Mouse (Mus musculus) thymus, postnatal 36 days (tissue): ENCODE data around the gene Rnf44.

Experiments
- DNase-seq, 2 experiments: peaks; one replicate each; pipeline ENCODE4 v3.0.0; 2022; ENCODE audit warnings: mixed read lengths in 2 of 2

Rnf44 gene

GRCm38 (mm10) chr13:54693558-54694347, at the start of gene Rnf44:
Gene Rnf44 (minus strand): TSS chr13:54693907.
- DNase-seq: peak; percentile 98 to 99

DNA sequence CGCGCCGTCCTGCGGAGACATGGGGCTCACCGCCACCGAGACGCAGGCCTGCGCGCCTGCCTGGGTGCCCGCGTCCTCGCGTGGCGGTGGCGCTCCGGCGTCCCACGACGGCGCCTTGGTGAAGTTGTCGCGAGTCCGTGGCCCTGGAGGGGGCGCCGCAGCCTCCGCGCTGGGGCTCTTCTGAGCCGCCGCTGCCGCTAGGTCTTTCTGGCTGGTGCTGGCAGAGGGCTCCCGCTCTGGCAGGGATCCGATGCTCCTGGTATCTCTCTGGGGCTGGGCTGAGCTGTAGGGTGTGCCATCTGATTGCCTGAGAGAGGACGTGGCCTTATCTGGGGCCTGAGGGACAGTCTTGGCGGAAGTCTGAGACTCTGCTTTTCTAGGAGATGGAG, 44.5 kb upstream of the Rnf44 start:
- no peak for DNase-seq

DNA sequence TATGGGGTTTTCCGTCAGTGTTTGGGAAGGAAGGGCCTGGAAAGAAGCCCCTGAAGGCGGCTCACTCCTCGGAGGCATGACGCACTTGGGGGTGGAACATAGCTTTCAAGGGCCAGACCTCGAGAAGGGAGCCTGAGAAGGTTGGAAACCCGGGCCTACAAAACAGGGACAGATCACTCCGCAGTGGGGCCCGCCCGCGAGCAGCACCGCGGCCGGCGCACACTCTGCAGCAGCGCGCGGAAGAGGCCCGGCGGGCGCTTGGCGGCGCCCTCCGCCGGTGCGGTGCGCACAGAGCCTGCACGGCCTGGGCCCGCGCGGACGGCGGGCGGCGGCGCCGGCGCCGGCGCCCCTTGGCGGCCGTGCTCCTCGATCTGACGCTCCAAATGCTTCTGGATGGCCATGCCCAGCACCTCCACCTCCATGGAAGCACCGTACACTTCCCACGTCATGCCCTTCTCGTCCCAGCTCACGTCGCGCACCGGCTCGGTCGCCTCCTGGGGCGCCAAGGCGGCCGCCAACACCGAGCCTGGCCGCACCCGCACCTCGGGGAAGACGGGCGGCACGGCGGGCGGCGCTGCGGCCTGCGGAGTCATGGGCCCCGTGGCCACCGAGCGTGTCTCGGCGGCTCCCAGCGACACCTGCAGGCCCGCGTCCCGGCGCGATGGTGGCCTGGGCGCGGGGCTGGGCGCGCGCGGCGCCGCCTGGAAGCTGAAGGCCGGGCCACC, 43.9 kb upstream of the Rnf44 start:
- no peak for DNase-seq

DNA sequence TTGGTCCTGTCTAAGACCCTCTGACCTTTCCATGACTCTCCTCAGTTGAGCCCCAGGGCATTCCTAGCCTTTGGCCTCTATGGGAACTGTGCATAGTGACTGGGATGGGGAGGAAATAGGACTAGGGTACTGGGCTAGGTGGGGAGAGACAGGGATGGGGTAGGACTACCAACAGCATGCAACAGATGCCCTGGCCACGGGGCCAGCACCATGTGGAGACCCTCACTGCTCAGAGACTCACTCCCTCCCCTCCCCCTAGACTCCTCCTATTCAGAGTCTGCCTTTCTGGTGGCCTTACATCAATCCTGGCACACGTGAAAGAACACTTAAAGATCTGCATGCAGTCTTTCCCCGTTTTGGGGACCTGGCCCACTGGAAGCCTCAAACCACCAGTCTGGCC, 43.2 kb upstream of the Rnf44 start:
- no peak for DNase-seq

- DNase-seq: no peak
Observed at GRCm38 (mm10) chr13:54726131-54726530, 32.4 kb upstream of the Rnf44 start.

DNA sequence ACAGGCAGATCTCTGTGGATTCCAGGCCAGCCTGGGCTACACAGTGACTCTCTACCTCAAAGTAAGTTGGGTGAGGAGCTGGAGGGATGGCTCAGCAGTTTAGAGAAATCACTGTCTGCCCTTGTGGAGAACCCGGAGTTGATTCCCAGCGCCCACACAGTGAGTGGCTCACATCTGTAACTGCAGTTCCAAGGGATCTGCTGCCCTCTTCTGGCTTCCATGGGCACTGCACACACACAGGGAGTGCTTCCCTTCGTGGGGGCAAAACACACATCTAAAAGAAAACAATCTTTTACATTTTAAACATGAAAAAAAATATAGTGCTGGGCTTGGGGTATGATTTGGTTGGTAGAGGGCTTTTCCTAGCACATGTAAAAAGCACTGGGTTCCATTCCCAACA, 29.4 kb upstream of the Rnf44 start:
- no peak for DNase-seq

DNA sequence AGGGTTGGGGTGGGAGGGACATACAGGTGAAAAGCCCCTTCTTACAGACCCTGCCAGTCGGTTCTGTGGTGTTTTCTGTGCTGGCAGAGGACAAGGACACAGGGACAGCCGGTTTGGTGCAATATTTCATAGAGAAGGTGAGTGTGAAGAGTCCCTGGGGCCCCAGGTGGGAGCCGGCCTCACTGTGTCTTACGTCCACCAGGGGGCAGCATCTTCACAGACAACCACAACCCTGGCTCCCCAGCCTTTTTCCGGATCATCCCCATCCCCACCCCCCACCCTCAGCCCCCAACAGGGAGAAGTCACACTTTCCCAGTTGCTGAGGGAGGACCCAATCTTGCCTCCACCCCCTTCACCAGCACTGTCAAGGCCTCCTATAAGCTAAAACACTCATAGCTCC, 23.2 kb upstream of the Rnf44 start:
- DNase-seq: peak; percentile 37

DNA sequence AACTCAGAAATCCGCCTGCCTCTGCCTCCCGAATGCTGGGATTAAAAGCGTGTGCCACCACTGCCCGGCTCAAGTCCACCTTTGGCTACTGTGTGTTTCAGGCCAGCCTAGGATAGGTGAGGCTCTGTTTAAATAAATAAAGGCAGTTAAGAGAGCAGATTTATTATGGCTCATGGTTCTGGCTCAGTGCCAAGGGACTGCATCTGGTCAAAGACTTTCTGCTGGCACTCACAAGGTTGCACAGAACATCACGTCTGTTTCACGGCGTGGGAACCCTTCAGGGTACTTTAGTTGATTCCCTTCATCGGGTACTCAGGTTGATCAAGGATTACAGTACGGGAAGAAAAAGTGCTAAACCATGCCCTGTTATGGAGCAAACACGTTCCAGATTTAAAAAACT, 21.3 kb upstream of the Rnf44 start:
- no peak for DNase-seq

GRCm38 (mm10) chr13:54714393-54714792, 20.7 kb upstream of the Rnf44 start:
- DNase-seq: no peak

GRCm38 (mm10) chr13:54710866-54711265, 17.2 kb upstream of the Rnf44 start:
- DNase-seq: no peak

- no peak for DNase-seq
Observed at GRCm38 (mm10) chr13:54704890-54705289, 11.2 kb upstream of the Rnf44 start.

GRCm38 (mm10) chr13:54702507-54702906, 8.8 kb upstream of the Rnf44 start:
- DNase-seq: no peak

DNA sequence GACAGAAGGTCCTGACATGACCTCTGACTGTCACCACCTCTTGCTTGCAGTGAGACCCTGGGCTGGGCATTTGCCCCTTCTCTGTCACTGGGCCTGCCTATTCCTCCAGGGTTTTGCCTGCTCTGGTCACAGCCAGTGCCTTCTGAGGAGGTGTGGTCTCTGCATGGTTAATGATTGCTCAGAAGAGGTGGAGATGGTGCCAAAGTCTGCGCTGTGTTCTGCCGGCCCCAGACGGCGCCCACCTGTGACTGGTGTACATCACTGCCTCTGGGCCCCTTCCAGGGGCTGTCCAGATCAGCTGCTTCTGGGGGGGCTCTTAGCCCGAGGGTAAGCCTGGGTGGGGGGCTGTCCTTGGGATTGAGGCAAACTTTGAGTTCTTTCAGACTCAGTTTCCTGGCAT, 7.5 kb upstream of the Rnf44 start, which contains the start of gene Cdhr2:
TSS of gene Cdhr2 (plus strand) at position 219 of the 400 bp plus-strand sequence.
- DNase-seq: no peak

- DNase-seq: no peak
Observed at GRCm38 (mm10) chr13:54695479-54696230, 1.9 kb upstream of the Rnf44 start.

- peak; percentile 90 to 91 for DNase-seq
Observed at GRCm38 (mm10) chr13:54694348-54695060, 797 bp upstream of the Rnf44 start.

DNA sequence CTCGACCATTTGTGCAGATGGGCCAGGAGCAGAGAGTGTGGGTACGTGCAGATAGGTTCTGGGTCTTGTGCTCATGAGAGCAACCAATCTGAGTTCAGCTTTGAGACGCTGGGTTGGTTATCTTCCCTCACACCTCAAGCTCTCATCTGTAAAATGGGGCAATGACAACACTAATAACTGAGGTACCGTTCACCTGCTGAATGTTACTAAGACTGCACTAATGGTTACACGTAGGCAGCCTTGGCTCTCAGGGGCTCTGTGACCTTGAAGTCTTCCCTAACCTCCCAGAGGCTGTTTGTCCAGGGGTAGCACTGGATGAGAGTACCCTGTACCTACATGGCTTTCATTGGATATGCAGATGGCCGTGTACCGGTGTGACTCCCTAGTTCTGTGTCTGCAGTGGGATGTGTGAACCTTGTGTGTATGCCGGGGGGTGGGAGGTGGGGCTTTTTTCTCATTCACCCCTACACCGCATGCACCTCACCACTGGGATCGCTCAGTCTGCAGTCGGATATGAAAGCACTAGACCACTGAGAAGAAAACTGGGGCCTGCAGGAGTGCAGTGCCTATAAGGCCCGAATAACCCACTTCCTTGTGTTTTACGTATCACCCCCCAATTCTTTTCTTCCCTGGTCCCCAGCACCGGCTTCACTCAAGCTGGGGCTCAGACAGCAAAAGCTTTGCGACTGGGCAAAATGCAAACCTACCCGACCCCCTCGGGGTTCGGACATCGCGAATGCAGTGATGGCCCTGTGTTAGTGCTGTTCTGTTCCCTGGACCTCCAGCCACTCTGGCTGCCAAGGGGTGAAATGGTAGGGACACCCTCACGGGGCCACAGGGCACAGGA, 773 bp downstream of the Rnf44 start:
- DNase-seq: peak in 1 of 2 experiments; percentile 47

DNA sequence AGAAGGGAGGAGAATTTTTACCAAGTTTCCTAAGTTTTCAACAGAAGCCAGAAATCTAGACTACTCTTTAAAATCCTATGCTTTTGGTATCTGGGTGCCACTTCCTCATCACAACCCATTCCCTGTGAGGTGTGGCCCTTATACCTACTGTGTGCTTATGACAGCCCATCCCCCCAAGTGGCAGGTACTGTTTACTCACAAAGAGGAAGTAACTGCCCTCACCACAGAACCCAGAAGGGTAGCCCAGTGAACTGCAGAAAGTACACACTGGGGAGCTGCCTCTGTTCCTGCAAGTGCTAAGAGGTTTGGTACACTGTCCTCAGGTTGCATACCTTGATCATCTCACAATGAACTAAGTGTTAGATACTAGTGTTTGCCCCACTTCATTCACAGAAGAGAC, 2.0 kb downstream of the Rnf44 start:
- peak in 1 of 2 experiments; percentile 29 for DNase-seq

DNA sequence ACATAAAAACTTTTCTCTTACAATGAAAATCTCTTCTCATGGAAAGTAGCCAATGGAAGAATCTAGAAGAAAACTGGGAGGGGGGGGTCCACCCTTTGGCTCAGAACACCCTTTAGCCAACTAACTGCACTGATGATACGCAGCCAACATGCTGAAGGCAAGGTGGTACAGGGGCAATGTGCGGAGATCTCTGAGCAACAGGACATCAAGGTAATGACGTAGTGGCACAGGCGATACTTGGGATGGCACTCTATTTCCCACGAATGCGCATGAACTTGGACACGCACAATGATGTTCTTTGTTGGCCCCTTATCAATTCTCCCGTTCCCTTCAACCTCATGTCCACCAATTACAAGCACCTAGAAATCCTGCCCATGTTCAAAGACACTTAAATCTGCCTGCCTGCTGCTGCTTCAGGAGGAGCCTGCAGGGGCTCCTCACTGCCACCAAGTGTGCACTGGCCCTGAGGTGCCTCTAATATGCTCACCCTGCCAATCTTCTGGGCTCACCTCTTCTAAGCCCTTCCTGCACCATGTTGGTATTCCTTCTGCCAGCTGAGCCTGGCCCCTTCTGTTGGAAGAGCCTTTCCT, 3.5 kb downstream of the Rnf44 start:
- DNase-seq: no peak

- DNase-seq: peak; percentile 97
Observed at GRCm38 (mm10) chr13:54687575-54688424, 5.9 kb downstream of the Rnf44 start.

DNA sequence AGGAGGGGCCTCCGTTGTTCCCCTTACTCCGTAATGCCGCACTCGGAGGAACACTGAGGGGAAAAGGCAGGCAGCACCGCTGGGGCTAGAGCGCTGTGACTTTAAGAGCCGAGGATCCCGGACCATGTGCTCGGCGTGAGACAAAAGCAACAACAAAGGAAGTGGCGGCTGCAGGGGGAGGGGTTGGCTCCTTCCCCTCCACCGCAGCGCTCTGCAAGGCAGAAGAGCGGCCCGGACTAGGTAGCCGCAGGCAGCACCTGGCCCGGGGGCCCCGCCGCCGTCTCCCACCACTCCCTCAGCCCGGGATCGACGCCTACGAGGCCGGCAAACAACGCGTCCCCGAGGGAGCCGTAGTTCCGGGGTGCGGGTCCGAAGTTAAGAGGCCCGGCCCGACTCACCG, 6.6 kb downstream of the Rnf44 start:
- DNase-seq: peak; percentile 87 to 92
